Mouse (Mus musculus) E14TG2a.4 (cell line): ENCODE results near the gene Esrp2.

ENCODE experiments used
- CTCF ChIP-seq: conservative IDR thresholded peaks from 2 replicates; pipeline ENCODE4 v1.5.1; 2014; ENCODE audit warnings: low read length
- POU5F1 ChIP-seq: IDR thresholded peaks from 2 replicates; pipeline ENCODE4 v1.6.1; 2014; ENCODE audit warnings: low read length, borderline replicate concordance

GRCm38 (mm10) chr8:106137906-106138477 is 1.2 kb upstream of the Esrp2 start:
- TF ChIP-seq CTCF, result no peak
- no peak for TF ChIP-seq POU5F1
